Mouse (Mus musculus): ENCODE measurements at regions not wholly inside any gene's neighbourhood (a gene's known extent, or its start where the extent isn't known, plus 50 kb on each side); places are given as distances from the start of the nearest gene placed in this dataset.

DNA sequence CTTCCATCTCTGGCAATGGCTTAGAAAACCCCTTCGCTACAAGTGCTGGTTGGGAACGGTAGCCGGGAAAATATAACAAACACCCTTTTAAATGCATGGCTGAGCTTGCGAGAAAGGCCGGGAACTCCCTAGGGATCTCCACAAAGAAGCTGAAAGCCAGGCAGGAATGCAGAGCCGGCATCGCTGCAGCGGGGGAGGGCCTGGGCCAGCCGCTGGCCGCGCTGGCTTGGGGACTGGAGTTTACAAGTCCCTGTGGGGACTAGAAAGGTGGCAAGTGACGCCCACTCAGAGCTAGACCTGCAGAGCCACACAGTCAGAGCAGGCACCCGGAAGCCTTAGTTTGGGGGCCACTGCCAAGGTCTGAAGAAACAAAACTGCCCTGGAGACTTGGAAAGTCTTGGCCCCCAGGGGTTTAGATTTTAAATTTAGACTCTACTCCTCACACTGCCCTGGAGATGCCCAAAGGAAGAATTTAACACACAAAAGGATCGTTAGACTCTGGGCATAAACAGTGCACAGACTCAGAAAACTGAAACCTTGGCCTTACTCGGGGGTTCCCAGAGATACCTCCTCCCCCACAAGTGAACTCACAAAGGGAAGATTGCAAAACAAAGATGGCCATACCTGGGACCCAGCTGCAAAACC, 59.4 kb downstream of the 1700001O22Rik start:
- no peak for DNase-seq

DNA sequence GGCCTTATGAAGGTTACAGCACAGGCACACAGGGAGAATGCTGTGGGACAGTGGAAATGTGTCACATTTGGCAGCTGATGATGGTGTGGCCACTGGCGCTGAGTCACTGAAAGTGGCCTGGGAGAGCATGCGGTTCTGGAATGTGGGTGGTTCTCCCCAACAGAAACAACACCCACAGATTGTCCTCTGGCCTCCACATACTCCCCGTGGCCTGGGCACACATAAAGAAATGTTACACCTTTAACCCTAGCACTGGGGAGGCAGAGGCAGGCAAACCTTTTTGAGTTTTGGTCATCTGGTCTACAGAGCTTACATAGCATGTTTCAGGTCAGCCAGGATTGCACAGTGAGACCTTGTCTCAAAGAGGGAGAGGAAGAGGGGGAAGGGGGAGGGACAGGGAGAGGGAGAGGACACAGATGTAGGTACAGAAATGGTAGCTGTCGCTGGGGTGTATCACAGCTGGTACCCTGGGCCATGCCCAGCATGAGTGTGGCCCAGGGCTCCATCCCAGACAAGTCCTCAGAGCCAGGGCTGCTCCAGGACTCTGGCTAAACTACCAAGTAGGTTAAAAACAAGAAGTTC, 60.1 kb downstream of the 1700001O22Rik start:
- no peak for DNase-seq

DNA sequence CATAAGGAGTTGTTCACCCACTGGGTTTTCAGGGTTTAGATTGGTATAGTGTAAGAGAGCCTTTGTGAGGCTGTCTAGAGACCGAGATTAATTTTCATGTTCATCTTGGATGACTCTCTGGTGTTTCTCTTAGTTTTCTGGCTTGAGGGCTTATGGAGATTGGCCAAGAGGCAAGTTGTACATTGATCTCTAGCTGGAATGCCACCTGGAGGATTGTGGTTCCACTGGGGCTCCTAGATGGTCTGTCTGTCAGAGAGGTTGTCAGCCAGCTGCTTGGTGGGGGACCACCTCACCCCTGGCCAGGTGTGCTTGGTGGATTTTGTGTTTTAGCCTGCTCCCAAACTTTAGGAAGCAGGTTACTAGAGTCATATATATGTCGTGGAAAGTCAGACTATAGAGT, 62.0 kb downstream of the 1700001O22Rik start:
- no peak for DNase-seq

DNA sequence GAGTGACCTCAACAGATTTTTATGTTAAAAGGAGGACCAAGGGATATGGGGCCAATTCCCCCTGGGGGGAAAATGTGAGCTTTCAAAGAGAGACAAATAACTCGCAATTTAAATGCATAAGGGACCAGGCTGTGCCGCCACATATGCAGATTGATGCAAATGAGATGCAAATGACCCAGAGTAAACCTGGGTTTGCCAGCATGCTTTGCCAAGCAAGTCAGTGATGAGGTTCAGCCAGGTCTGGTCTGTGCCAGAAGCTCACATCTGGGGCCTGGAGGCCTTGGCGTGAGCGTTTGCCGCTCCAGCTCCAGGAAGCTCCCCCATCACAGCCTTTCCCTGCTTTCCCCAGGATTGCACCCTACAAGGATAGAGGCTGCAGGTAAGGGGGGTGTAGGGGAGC, 65.7 kb downstream of the 1700001O22Rik start:
- no peak for DNase-seq

DNA sequence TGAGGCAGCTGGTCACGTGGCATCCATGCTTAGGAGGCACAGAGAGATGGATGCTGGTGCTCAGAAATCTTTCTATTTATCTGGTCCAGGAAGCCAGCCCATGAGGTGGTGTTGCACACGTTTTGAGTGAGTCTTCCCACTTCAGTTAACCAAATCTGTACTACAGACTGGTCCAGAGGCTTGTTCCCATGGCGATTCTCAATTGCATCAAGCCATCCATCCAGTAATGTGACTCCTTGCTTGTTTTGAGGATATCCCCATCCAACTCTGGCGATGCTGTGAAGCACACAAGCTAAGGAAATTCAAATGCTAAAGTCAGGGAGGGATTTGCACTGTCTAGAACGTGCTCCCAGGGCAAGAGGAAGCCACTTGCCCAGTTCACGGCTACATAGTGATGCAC, 66.8 kb downstream of the 1700001O22Rik start:
- no peak for DNase-seq

DNA sequence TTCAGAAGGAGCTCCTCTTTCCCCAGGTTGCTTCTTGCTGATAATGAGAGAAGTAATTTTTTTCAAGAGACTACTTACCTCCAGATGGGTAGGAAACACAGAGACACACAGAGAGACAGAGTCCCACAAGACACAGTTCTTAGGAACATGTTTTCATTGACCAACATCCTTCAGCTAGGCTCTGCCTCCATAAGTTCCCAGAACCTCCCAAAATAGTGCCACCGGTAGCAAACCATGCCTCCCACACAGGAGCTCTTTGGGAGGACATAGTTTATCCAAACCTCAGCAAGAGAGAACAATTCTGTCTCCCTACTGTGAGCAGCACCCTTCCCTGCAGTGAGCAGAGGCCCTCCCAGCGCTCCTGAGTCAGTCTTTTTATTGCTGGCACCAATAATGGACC, 67.2 kb downstream of the 1700001O22Rik start:
- no peak for DNase-seq

DNA sequence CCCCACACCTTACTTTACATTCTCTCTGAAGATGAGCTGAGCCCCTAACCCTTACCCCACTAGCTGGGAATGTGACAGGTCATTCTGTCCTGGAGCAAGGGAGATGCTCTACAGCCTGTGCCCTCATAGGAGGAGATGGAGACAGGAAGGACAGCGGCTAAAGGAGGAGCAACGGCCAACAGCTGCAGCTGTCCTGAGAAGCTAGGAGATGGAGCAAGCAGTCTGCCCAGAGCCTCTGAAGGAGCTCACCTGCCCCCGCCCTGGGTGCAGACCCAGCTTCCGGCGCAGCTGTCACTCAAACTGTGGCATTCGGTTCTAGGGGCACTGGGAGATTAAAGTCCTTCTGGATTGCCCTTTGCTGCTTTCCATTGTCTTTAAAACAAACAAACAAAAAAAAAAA, 69.6 kb downstream of the 1700001O22Rik start:
- DNase-seq = peak; percentile 51

DNA sequence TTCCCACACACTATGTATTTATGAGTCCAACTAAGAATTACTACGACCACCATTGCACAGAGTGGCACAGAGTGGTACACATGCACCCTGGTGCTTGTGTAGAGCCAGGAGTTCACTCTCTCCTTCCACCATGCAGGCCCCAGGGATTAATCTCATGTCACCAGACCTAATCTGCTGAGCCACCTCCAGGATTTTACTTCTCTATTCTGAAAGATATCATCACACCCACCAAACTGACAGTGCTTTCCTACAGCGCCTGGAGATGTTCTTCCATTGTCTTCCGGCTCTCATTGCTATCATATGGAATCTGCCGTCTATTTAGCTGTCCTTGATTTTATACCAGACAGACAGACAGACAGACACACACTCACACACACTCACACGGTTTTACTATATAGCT, 71.6 kb downstream of the 1700001O22Rik start:
- no peak for DNase-seq

DNA sequence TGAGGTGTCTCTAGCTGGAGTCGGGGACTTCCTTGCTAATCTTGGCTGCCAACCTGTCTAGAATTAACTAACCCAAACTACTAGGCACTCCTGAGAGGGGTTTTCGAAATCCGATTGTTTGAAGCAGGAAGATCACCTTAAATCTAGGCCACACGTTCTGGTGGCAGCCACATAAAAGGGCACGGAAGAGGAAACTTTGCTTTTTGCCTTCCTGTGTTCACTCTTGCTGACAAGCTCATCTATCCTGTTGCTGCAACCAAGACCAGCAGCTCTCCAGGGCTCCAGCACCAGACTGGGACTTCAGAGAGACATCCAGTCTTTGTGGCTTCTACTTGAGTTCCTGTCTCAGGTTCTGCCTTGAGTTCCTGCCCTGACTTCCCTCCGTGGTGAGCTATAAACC, 75.5 kb downstream of the 1700001O22Rik start:
- peak; percentile 52 for DNase-seq

DNA sequence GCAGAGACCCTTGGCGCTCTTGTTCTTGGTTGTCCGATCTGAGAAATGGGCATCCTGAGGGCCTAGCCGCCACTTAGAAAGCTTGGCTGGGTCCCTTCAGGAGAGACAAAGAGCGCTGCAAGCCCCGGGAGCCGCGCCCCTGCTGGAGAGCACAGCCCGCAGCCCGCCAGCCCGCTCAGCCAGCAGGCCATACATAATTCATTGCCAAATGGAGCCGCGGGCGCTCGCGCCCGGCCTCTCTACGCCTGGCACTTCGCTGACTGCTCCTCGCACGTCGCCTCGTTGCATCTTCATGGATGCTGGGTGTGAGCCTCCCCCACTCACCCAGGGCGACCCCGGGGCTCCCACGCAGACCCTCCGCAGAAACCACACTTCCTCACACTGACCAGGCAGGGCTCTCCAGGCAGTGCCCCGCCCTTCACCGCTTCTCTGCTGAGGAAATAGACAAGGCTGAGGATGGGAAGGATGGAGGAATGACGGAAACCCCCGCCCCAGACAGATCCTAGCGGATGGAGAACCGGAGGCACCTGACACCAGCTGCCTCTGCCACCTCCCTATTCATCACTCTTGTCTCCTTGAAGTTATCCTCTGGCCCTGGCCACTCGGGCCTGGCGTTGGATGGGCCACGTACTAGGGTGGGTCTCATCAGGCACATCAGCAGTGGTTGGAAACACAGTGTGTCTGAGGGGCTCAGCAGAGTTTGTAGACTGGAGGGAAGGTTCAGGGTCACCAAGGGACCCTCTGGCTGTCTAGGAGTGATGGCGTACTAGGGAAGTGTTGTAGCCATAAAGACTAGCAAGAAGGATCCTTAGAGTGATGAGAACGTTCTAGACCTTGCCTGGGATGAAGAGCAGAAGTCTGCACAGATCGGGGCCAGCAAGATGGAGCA, 77.6 kb downstream of the 1700001O22Rik start:
- no peak for DNase-seq

DNA sequence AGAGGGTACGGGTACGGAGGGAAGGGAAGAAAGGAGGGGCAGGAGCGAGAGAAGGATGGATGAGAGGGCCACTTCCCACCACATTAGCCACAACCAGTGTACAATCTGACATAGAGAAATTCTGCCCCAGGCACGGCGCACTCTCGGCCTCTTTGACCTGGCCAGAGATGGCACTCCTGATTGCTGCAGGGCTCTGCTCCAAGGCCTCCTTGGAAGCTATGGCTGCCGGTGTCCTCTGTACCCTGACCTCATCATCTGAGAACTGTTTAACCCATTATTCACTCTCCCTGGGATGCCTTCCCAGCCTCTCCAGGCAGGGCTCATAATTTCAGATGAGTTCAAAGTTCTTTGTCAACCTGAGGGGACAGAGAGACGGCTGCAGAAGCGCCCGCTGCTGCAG, 78.3 kb downstream of the 1700001O22Rik start:
- no peak for DNase-seq

DNA sequence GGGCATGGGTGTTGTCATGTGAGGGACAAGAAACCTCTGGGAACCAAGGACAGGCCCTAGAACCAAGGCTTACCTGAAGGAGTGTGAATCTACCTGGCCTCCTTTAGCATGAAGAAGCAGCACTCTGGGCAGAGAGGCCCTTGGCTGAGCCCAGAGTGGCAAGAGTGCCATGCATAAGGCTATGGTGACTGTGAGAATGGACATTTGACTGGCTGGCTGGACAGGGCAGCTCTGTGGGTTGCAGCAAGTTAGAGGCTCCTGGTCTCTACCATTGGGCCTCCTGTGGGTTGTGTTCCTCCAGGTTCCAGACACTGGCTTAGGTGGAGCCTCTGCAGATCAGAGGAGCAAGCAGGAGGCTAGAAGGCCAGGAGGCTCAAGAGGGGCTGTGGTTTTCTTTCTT, 78.9 kb downstream of the 1700001O22Rik start:
- DNase-seq = no peak

DNA sequence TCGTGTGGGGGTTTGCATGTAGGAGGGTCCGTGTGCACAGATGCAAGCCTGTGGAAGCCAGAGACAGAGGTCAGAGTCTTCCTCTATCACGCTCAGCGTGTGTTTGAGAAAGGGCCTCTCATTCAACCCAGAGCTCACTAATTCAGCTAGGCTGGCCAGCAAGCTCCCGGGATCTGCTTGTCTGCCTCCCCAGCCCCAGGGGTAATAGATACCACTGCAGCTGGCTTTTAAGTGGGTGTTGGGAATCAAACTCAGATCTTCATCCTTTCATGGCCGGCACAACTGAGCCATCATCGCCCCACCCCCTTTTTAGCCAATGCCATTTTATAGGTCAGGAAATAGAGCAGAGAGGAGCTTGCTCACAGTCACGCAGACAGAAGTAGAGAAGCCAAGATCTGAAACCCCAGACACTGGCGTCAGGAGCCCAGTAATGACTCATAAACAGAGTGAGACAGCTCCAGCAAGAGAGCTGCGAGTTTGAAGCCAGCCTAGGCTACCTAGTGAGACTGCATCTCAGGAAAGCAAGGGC, 80.3 kb downstream of the 1700001O22Rik start:
- DNase-seq = no peak

DNA sequence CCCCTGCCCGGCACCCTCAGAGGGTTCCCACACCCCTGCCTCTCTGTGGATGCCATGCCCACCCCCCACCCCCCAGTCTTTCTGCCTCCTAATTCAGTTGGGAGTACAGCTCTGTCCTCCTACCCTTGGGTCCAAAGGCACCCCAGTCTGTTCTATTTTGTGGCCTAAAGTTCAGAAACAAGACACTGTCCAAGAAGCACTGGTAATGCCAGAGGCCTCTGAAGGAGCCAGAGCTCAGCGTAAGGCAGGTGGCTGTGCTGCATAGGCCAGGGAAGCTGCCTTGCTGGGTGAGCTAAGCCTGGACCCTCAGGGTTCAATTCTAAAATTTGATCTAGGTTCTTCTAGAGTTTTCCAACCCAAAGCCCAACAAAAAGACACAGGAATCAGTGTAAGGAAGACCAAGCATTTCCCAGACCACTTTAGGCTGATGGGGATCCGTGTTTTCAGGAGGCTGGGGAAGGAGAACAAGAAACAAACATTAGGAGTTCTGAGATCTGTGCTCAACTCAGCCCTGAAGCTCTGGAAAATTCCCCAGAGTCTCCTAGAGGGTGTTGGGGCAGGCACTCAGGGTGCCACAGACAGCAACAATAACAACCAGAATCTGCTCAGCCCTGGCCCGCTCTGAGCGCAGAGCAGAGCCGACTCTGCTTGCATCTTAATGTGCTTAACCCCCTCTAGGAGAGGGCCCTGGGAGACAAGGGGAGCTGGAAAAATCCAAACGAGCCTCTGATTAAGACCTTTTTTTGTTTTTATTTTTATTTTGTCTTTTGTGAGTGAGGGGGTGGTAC, 81.0 kb downstream of the 1700001O22Rik start:
- no peak for DNase-seq

DNA sequence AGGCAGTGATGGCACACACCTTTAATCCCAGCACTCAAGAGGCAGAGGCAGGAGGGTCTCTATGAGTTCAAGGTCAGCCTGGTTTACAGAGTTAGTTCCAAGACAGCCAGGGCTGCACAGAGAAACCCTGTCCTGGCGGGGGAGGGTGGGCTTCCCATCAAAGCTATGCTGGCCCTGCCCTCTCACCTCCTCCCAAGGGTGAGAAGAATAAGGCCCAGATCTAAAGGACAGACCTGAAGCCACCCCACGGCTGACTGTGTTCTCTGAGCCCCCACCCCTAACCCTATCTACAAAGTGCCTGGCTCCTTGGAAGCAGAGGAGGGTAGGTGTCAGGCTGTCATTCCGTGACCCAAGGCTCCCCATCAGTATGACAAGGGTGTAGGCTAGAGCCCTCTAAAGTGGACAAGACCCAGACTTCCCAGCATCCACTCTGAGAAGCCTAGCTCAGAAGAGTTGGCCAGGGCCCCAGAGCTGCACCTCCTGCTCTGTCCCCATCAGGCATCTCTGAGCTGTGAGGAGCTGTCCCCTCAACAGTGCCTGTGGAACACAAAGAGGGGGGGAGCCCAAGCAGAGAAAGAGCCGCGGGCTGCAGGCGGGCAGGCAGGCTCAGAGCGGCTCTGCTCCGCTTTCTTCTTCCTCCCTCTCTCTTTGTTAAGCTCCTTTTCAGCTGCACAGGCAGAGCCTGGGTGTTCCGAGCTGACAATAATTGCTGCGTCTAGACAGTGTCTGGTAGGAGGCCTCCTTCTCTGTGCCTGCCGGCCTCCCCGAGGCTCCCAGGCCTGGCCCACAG, 81.8 kb downstream of the 1700001O22Rik start:
- DNase-seq = no peak

DNA sequence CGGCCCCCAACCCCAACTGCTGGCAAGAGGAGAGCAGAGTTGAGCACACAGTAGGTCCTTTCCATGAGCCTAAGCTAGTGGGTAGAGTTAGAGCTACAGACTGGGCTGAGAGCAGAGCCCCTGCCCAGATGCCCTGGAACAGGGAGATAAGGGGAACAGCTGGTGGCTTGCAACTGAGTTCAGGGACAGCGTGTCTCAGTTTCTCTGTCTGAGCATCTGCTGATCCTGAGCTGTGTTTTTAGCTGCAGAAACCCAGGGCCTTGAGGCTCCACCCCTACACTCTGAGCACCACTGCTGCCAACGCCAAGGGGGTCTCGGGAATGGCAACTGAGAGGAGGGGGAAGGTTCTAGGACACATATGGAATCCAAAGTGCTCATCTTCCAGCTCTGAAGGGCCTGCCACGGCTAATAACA, 82.4 kb downstream of the 1700001O22Rik start:
- DNase-seq = no peak

DNA sequence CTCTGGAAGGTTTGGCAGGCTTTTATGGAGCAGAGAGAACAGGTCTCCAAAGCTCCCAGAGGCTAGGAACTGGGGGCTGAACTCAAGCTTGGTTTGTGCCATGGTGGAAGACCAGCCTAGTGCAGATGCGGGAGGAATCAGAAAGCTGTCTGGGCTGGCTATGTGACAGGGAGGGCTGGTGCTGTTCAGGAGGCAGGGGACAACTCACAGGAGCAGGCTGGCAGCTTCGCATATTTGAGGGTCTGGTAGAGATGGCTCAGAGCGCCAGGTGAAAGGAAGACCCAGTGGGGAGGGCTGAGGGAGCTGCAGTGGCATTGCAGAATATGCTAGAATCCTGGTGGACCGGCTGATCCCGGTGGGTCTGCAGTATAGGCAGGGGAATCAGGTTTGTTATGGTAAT, 83.2 kb downstream of the 1700001O22Rik start:
- DNase-seq = no peak

DNA sequence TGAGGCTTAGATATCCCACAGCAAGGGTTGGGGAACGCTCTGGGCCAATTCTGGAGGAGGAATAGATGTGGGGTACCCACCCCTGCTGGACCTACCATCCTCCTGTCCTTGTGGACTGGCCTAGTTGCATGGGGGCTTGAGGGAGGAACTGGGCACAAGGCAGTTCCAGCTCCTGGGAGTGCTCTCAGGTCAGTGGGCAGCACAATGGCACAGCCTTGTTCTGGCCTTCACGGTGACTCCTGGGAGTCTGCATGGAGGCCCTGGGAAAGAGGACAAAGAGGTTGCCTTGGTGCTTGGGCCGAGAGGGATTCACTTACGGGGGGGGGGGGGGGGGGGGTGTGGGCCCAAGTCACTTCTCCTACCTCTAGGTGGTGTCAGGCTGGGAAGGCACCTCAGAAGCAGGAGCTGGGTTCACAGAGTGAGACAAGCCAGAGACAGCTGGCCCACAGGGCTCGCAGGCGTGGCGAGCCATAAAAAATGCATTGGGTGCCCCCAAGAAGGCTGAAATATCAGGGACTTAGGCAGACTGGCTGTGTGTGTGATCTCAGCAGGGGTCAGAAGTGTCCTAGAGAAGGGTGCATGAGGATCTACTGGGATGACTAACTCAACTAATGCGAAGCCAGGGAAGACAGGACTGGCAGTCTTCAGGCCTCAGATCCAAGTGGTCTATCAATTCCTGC, 83.7 kb downstream of the 1700001O22Rik start:
- DNase-seq = no peak

DNA sequence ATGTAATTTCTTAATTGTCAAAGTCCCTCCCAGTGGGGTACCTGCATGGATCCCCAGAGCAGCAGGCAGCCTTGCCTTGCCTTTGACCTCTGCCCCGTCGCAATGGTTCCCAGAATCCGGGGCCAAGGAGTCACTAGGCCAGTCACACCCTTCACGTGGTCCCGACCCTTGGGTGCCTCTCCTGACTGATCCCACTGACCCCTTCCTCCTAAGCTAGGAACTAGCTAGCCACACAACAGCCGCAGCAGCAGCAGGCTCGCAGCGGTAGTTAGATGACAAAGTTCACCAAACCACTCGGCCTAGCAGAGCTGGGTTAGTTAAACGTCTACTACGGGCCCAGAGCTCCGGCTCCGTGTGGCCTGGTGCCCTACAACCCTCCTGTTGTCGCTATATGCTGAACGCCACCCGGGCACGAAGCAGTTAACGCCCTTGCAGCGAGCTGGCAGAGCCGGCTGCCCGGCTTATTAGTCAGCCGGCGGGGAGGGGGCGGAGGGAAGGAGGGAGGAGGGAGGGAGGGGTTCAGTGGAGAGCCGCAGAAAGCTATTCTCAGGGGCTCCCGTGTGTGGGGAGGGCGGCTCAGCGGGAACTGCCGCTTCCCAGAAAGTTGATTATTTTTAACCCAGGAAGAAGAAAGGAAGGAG, 84.6 kb downstream of the 1700001O22Rik start:
- DNase-seq = peak; percentile 48

DNA sequence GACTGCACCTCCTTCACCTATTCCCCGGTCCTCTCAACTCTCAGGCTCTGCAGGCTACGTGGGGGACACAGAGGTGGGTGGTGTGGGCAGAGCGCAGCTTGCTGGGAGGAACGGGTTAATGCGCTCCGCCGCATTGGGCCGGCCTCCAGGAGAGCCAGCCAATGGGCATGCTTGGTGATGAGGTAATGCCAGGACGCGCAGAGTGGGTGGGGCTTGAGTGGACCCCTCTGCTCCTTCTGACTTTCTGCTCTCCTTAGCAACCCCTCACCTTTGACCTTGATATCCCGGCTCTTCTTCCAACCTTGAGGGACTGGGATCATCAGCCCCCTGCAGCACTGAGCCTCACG, 85.2 kb downstream of the 1700001O22Rik start:
- DNase-seq = peak; percentile 81

Measured in thymus, postnatal 14 days (tissue).